Mouse (Mus musculus) lung, embryonic 16.5 days (tissue): ENCODE results near the gene Fgl2. TPM values are rescaled to one million over a fixed set of nuclear protein-coding genes. Genes with fewer than 3 reads are reported as not detected.

ENCODE experiments used
- ATAC-seq: fragments of 200-750 bp; cut with Nextera tagmentation; 2 replicates; pipeline ENCODE4 v1.8.0; 2017; ENCODE audit warnings: low read depth, mild to moderate bottlenecking, moderate library complexity
- H3K27ac ChIP-seq: fragments of 300-500 bp; sonication (generic); 2 replicates; pipeline ENCODE4 v1.5.1; 2014; ENCODE audit warnings: mild to moderate bottlenecking, control low read depth, low read length
- H3K27me3 ChIP-seq: fragments of 300-500 bp; sonication (generic); 2 replicates; pipeline ENCODE4 v1.6.1; 2014; ENCODE audit warnings: low read depth, low read length, mixed read lengths; ENCODE audit not compliant: control insufficient read depth, insufficient read depth
- H3K36me3 ChIP-seq: fragments of 300-500 bp; sonication (generic); 2 replicates; pipeline ENCODE4 v1.6.1; 2014; ENCODE audit warnings: low read length; ENCODE audit not compliant: control insufficient read depth, insufficient read depth
- H3K4me1 ChIP-seq: fragments of 300-500 bp; sonication (generic); replicated peaks from 2 replicates; pipeline ENCODE4 v1.6.1; 2014; ENCODE audit warnings: low read length, mixed read lengths; ENCODE audit not compliant: control insufficient read depth, insufficient read depth
- H3K4me2 ChIP-seq: fragments of 300-500 bp; sonication (generic); 2 replicates; pipeline ENCODE4 v1.6.1; 2014; ENCODE audit warnings: low read depth, low read length, control low read depth
- H3K4me3 ChIP-seq: fragments of 300-500 bp; sonication (generic); 2 replicates; pipeline ENCODE4 v1.5.1; 2014; ENCODE audit warnings: mild to moderate bottlenecking, low read length, control low read depth
- H3K9ac ChIP-seq: fragments of 300-500 bp; sonication (generic); 2 replicates; pipeline ENCODE4 v1.6.1; 2014; ENCODE audit warnings: low read length, control low read depth
- H3K9me3 ChIP-seq: fragments of 300-500 bp; sonication (generic); 2 replicates; pipeline ENCODE4 v1.6.1; 2016; ENCODE audit warnings: low read length; ENCODE audit not compliant: control insufficient read depth
- WGBS: fragments of 180-500 bp; shearing (Covaris S2); extraction: QIAGEN DNeasy Blood & Tissue Kit; methylation state at CpG from one replicate; pipeline ENCODE4 v1.1.7; 2014; 5-methylcytosine and 5-hydroxymethylcytosine counted together
- polyA plus RNA-seq: library from polyadenylated mRNA; unstranded; fragments of >200 nt; fragmentation: Nextera tagmentation; extraction: Ambion mirVana; gene quantifications from 2 replicates; pipeline ENCODE4 v1.2.1, GENCODE M21; 2015

The Fgl2 gene
- polyA plus RNA-seq, 1 experiment from 2014 or later, result 5.7 TPM

DNA sequence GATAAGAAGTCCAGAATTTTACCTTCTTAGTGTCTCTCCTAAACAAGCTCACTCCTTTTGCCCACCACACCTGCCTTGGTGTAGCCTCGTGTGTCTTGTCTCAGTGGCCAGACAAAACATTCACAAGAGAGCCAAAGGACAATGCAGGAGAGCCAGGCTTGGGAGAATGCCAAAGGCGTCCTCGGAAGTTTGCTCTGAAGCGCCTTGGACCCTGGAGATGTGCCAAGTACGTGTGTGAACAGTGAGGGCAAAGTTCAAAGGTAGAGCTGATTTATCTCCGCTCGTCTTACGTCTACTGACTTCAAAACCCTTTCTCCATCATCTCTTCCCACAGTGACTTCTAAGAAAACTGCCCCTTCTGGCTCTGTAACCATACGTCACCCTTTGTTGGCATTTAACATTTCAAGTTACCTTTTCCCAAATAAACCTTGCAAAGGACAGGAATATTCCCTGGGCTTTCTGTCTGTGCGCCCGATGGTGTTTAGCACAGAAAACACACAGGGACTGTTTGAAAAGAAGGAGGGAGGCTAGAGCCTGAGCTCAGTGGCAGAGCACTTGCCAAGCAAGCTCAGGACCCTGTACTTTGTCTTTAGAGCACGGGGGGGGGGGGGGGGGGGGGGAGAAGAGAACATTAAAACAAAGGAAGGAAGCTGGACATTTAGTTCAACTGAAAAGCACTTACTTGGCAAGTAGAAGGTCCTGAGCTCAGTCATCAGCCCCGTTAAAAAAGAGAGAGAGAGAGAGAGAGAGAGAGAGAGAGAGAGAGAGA, 19.4 kb downstream of the Fgl2 start:
- Histone ChIP-seq H3K36me3 (no peaks in the 10 kb centered on the region), H3K27ac (no peak overlapping the region), H3K4me3 (no peak overlapping the region), H3K9ac (no peak overlapping the region), H3K4me1 (peaks cover 12% of the 10 kb centered on the region; the same call in 1 of the 2 replicates), H3K4me2 (peak overlapping the region; percentile 11; the same call in 1 of the 2 replicates), H3K27me3 (no peaks in the 10 kb centered on the region), H3K9me3 (no peaks in the 10 kb centered on the region)
- 9% methylated on average over 12 of the region's 13 CpGs for WGBS
- ATAC-seq, result 0 out of 2 replicates have a peak, but pooled peaks have one; percentile 34

DNA sequence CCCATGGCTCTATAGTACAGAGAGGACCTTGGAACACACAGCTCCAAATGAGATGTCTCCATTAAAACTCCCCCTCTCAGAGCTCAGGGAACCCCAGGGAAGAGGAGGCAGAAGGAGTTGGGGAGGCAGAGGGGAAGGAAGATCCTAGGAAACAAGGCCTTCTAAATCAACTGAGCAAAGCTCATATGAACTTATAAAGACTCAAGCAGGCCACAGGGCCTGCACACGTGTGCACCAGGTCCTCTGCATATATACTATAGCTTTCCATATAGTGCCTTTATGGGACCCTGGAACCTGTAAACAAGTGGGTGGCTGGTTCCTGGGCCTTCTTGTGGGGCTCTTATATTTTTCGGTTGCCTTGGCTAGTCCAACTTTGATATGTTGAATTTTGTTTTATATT, 22.1 kb downstream of the Fgl2 start:
- H3K9me3 ChIP-seq, result no peaks in the 10 kb centered on the region
- H3K36me3 ChIP-seq, result no peaks in the 10 kb centered on the region
- 77% methylated on average over 2 of the region's 2 CpGs for WGBS
- no peaks in the 10 kb centered on the region for H3K27me3 ChIP-seq
- H3K4me1 ChIP-seq, result peaks cover 12% of the 10 kb centered on the region; the same call in 1 of the 2 replicates
- ATAC-seq, result no peak
- no peak overlapping the region for H3K9ac ChIP-seq
- H3K4me2 ChIP-seq, result no peak overlapping the region
- H3K27ac ChIP-seq, result no peak overlapping the region
- H3K4me3 ChIP-seq, result no peak overlapping the region

DNA sequence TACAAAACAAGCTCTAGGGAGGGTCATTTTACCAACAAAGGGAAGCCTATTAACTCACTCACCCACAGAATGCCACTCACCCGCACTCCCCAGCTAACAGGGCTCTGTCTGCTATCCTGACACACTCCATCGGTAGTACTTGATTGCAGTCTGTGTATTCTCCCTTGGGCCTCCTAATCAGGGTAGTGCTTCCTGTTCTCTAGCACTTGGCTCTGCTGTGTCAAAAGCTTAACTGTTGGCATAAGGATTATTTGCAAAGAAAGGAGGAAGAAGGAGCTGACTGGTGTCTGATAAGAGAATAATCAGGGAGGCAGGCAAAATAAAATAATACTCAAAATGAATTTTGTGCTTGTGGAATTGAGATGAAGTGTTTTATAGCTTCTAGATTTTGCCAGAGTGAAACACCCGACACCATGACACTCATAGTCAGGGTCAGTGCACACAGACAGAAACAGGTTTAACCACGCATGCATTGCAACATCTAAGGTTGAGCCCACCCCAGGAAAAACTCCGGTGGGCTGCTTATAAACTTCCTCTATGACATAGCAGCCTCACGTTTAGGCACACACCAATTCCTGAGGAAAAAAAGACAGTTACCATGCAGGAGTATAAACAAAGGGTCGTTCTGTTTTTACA, 22.9 kb downstream of the Fgl2 start:
- ATAC-seq, result peak; percentile 85
- 9% methylated on average over 7 of the region's 7 CpGs for WGBS
- H3K27ac ChIP-seq, result no peak overlapping the region
- H3K36me3 ChIP-seq, result no peaks in the 10 kb centered on the region
- H3K4me3 ChIP-seq, result no peak overlapping the region
- peaks cover 12% of the 10 kb centered on the region; the same call in 1 of the 2 replicates for H3K4me1 ChIP-seq
- H3K9me3 ChIP-seq, result no peaks in the 10 kb centered on the region
- no peak overlapping the region for H3K9ac ChIP-seq
- no peaks in the 10 kb centered on the region for H3K27me3 ChIP-seq
- H3K4me2 ChIP-seq, result no peak overlapping the region

DNA sequence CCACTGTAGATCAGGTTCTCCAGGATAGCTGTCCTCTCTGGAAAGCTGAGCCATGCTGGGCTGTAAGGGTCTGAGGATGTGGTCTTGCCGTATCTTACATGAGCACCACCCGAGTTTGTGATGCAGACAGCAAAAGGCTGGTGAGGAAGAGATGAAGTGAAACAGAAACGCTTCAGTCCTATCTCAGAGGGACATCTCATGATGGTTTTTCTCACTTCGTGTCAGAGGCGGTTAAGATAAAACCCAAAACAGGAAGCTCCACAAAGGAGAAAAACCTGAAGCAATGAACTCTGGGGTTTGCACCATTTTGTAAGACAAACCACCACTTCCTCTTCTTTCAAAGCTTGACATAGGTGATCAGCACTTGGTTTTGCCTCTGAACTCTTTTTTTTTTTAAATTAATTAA, 38.8 kb downstream of the Fgl2 start:
- no peaks in the 10 kb centered on the region for H3K36me3 ChIP-seq
- no peaks in the 10 kb centered on the region for H3K4me1 ChIP-seq
- ATAC-seq, result no peak
- no peak overlapping the region for H3K4me2 ChIP-seq
- no peak overlapping the region for H3K27ac ChIP-seq
- no peak overlapping the region for H3K4me3 ChIP-seq
- H3K9me3 ChIP-seq, result no peaks in the 10 kb centered on the region
- H3K27me3 ChIP-seq, result no peaks in the 10 kb centered on the region
- 65% methylated on average over 5 of the region's 5 CpGs for WGBS
- no peak overlapping the region for H3K9ac ChIP-seq

DNA sequence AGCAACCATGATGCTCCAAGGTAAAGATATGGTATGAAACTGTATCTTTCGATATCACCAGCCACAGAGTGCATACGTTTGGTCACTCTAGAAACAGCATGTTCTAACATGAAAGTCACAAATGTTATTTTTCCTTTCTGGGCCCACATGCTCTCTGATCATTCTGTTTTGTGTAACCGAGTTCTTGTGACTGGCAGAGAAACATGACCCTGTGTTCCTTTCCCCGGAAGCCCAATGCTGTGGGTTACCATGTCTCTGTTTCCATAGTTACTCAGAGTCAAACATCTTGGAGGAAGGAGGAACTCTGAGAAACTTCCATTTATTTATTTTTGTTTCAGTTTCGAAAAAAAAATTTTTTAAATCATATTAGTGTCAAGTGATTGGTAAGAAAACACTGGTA, 39.6 kb downstream of the Fgl2 start:
- H3K27ac ChIP-seq, result no peak overlapping the region
- H3K9ac ChIP-seq, result no peak overlapping the region
- 54% methylated on average over 5 of the region's 5 CpGs for WGBS
- H3K27me3 ChIP-seq, result no peaks in the 10 kb centered on the region
- no peaks in the 10 kb centered on the region for H3K36me3 ChIP-seq
- H3K4me2 ChIP-seq, result no peak overlapping the region
- H3K4me1 ChIP-seq, result no peaks in the 10 kb centered on the region
- H3K9me3 ChIP-seq, result no peaks in the 10 kb centered on the region
- no peak for ATAC-seq
- no peak overlapping the region for H3K4me3 ChIP-seq

DNA sequence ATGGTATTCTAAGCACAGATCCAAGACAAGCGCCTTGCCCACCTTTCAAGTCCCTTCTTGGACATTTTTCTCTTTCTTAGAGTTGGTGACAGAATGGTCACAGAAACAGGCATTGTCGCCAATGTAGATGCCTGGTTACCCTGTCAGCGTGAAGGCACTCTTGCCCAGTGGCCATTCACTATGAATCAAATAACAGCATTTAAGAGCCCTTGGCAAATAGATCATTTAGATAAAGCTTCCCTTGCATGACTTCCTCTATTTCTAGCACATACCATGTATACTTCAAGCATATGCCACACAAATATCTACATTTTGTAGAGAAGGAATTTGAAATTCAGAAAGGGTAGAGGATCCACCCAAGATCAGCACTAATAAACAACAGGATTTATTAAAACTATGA, 40.9 kb downstream of the Fgl2 start:
- Histone ChIP-seq H3K27me3 (no peaks in the 10 kb centered on the region), H3K9me3 (no peaks in the 10 kb centered on the region), H3K27ac (no peak overlapping the region), H3K9ac (no peak overlapping the region), H3K4me3 (no peak overlapping the region), H3K4me2 (no peak overlapping the region), H3K4me1 (no peaks in the 10 kb centered on the region), H3K36me3 (no peaks in the 10 kb centered on the region)
- no peak for ATAC-seq
- WGBS, result 83% methylated on average over 3 of the region's 3 CpGs

DNA sequence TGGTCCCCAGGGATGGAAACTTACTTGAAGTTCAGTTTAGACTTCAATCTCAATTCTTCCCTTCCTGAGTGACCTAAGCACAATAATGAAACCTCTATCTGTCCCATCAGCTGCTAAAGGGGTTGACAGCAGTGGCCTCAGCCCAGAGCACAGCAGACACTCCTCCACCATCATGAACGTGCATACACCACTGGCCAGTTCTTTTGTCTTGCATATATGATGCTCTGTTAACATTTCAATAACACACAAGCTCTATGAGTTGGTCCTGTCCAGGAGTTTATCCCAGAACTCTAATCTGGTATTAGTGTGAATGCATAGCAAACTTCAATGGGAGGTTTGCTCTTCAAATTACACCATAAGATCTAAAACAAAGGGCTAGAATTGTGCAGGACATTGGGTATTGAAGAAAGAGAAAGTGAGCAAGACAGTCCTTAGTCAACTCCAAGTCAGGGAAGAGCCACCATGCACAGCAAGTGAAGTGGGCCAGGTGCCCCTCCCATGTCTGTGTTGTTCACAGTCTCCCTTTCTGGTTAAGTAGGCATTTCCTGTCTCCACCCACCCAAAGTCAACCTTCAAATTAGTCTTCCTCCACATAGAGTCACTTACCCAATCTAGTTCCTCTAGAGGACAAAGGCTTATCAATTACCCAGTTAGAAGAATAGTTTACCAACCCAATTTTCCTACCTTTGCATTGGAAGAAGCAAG, 41.8 kb downstream of the Fgl2 start:
- no peaks in the 10 kb centered on the region for H3K36me3 ChIP-seq
- no peaks in the 10 kb centered on the region for H3K4me1 ChIP-seq
- no peaks in the 10 kb centered on the region for H3K27me3 ChIP-seq
- H3K9me3 ChIP-seq, result no peaks in the 10 kb centered on the region
- no peak overlapping the region for H3K4me2 ChIP-seq
- no peak for ATAC-seq
- H3K27ac ChIP-seq, result no peak overlapping the region
- H3K9ac ChIP-seq, result no peak overlapping the region
- no peak overlapping the region for H3K4me3 ChIP-seq
- 67% methylated on average over 1 of the region's 1 CpGs for WGBS

DNA sequence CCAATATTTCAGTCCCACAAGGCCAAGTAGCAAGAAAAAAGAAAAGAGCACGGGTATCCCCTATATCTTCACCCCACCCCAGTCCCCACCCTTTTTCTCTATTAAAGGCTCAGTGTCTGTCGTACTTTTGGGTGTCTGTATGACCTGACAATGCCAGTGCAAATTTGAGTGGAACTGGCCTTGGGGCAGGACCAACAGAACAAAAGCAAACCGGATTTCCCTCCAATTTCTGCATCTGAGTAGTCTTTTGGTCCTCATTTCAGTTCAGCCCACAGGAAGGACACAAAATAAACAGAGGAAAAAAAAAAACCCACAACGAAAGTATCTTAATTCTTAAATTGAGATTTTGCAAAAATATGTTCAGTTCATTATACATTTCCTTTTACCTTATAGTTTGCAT, 46.2 kb downstream of the Fgl2 start:
- no peak for ATAC-seq
- H3K9me3 ChIP-seq, result no peaks in the 10 kb centered on the region
- no peak overlapping the region for H3K4me3 ChIP-seq
- H3K9ac ChIP-seq, result no peak overlapping the region
- H3K4me1 ChIP-seq, result no peaks in the 10 kb centered on the region
- no peak overlapping the region for H3K4me2 ChIP-seq
- no peaks in the 10 kb centered on the region for H3K27me3 ChIP-seq
- WGBS, result 52% methylated on average over 4 of the region's 4 CpGs
- H3K27ac ChIP-seq, result no peak overlapping the region
- no peaks in the 10 kb centered on the region for H3K36me3 ChIP-seq

DNA sequence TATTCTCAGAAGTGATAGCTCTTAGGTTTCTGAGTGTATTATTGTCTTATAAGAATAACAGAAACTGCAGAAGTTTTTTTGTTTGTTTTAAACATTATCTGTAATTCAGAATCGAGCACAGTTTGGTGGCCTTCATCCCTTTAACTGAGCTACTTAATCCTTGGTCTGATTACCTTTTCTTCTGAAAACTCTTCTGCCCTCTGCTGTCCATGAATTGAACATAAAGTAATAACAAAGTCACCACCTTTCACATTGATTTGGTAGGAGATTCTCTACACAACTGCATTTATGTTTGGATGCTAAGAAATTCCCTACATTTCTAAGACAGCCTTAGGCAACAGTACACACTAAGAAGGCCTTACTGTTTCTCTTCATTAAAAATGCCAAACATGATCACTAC, 48.2 kb downstream of the Fgl2 start:
- Histone ChIP-seq H3K27ac (no peak overlapping the region), H3K36me3 (no peaks in the 10 kb centered on the region), H3K9ac (no peak overlapping the region), H3K4me1 (peaks cover 3% of the 10 kb centered on the region), H3K27me3 (no peaks in the 10 kb centered on the region), H3K4me2 (no peak overlapping the region), H3K9me3 (no peaks in the 10 kb centered on the region), H3K4me3 (no peak overlapping the region)
- ATAC-seq, result no peak
- 9% methylated on average over 1 of the region's 1 CpGs for WGBS
